Mouse (Mus musculus) small intestine, adult 2 months (tissue): Measurements from ENCODE around the gene Palm.

Experiments used
- CTCF ChIP-seq: fragments of 200-500 bp; IDR thresholded peaks from 2 replicates; pipeline ENCODE4 v1.5.1; 2012; ENCODE audit warnings: low read depth, mild to moderate bottlenecking, control low read depth, inconsistent platforms, low read length, moderate library complexity, mixed read lengths; ENCODE audit not compliant: insufficient replicate concordance, insufficient read length; ENCODE audit errors: extremely low read depth
- POLR2A ChIP-seq: fragments of 200-500 bp; IDR thresholded peaks from 2 replicates; pipeline ENCODE4 v1.6.1; 2012; ENCODE audit warnings: low read depth, mild to moderate bottlenecking, control low read depth, inconsistent platforms, low read length, moderate library complexity

- TF ChIP-seq POLR2A (no peak), CTCF (no peak)
Observed at GRCm38 (mm10) chr10:79856704-79857451, 63.5 kb downstream of the Palm start.
